ENCODE assay signal across 7 mouse cellular contexts in the genomic region with DNA sequence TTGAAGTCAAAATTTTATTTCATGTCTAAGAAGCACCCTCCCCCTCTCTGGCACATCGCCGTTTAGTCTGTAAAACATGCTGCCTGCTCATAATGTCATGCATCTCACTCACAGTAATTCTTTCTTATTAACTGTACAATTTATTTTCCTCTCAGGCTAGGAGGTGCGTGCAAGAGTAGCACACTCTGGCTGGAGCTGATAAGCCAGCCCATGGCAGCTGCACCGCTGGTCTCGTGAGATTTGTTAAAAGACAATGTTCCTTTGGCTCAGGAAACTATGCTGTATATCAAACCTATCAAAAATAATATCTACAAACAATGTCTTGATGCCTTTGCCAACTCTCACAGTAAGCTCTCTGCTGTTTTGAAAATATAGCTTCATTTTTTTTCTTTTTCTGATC.
DNase-seq lines count a peak whose midpoint lies in the region; ATAC-seq and TF ChIP-seq lines count a peak whose summit lies in the region.

No protein-coding gene starts in this region.

- no peak overlapping the region for H3K4me3 ChIP-seq in forebrain, postnatal 0 days (ENCODE audit: low read depth, low read length)
- no peak overlapping the region for H3K4me3 ChIP-seq in lung, embryonic 16.5 days (ENCODE audit: low read length)
- H3K4me3 ChIP-seq in stomach, embryonic 15.5 days (replicated peaks): no peak overlapping the region
- H3K4me3 ChIP-seq in cerebellum, adult 2 months (replicated peaks; ENCODE audit: insufficient read depth, low read depth, low read length): no peak overlapping the region

- WGBS in forebrain, postnatal 0 days: 49% methylated on average over 5 of the region's 5 CpGs
- WGBS in lung, embryonic 16.5 days: 35% methylated on average over 5 of the region's 5 CpGs
- WGBS in stomach, embryonic 15.5 days: 44% methylated on average over 5 of the region's 5 CpGs
- 49% methylated on average over 5 of the region's 5 CpGs for WGBS in cerebellum, adult 2 months

- no peak overlapping the region for H3K4me2 ChIP-seq in forebrain, postnatal 0 days (ENCODE audit: low read depth)
- H3K4me2 ChIP-seq in lung, embryonic 16.5 days (ENCODE audit: low read depth, low read length): no peak overlapping the region
- H3K4me2 ChIP-seq in stomach, embryonic 15.5 days: no peak overlapping the region

- no peaks in the 10 kb centered on the region for H3K27me3 ChIP-seq in forebrain, postnatal 0 days (ENCODE audit: insufficient read depth, low read length)
- no peaks in the 10 kb centered on the region for H3K27me3 ChIP-seq in lung, embryonic 16.5 days (ENCODE audit: control insufficient read depth, insufficient read depth, low read depth, low read length)
- no peaks in the 10 kb centered on the region for H3K27me3 ChIP-seq in stomach, embryonic 15.5 days (replicated peaks)
- H3K27me3 ChIP-seq in cerebellum, adult 2 months (ENCODE audit: control insufficient read depth, insufficient read depth, low read length): no peaks in the 10 kb centered on the region

- no peak overlapping the region for H3K9ac ChIP-seq in forebrain, postnatal 0 days
- no peak overlapping the region for H3K9ac ChIP-seq in lung, embryonic 16.5 days (ENCODE audit: low read length)
- H3K9ac ChIP-seq in stomach, embryonic 15.5 days: no peak overlapping the region

- H3K36me3 ChIP-seq in forebrain, postnatal 0 days (ENCODE audit: insufficient read depth): no peaks in the 10 kb centered on the region
- H3K36me3 ChIP-seq in lung, embryonic 16.5 days (ENCODE audit: control insufficient read depth, insufficient read depth, low read length): no peaks in the 10 kb centered on the region
- no peaks in the 10 kb centered on the region for H3K36me3 ChIP-seq in stomach, embryonic 15.5 days

- TF ChIP-seq CTCF in forebrain, postnatal 0 days (IDR thresholded peaks at IDR 0.05; ENCODE audit: low read depth): no peak
- no peak for TF ChIP-seq CTCF in cerebellum, adult 2 months (IDR thresholded peaks at IDR 0.05; ENCODE audit: borderline replicate concordance, insufficient read depth, low read depth, low read length)

- no peaks in the 10 kb centered on the region for H3K9me3 ChIP-seq in forebrain, postnatal 0 days (ENCODE audit: low read length)
- H3K9me3 ChIP-seq in lung, embryonic 16.5 days (ENCODE audit: control insufficient read depth, low read length): no peaks in the 10 kb centered on the region
- H3K9me3 ChIP-seq in stomach, embryonic 15.5 days: no peaks in the 10 kb centered on the region

- peak; percentile 2 to 3 for DNase-seq in right cerebral cortex, adult 2 months (ENCODE audit: low spot score in 2 of 2)
- DNase-seq in right cerebral cortex, postnatal 14 days: no peak
- DNase-seq in forebrain, postnatal 0 days: peak; percentile 22
- DNase-seq in urinary bladder, adult 18-20 months (ENCODE audit: low spot score in 2 of 2): no peak
- no peak for DNase-seq in cerebellum, adult 2 months

- no peak for TF ChIP-seq POLR2A in cerebellum, adult 2 months (IDR thresholded peaks at IDR 0.05; ENCODE audit: borderline replicate concordance, insufficient read depth, low read length)

- no peak overlapping the region for H3K27ac ChIP-seq in forebrain, postnatal 0 days (ENCODE audit: low read depth, low read length)
- H3K27ac ChIP-seq in lung, embryonic 16.5 days (ENCODE audit: low read length): no peak overlapping the region
- H3K27ac ChIP-seq in stomach, embryonic 15.5 days: no peak overlapping the region
- H3K27ac ChIP-seq in cerebellum, adult 2 months (ENCODE audit: insufficient read depth, low read length): no peak overlapping the region

- no peak; the same call in 1 of the 2 replicates for ATAC-seq in forebrain, postnatal 0 days
- ATAC-seq in lung, embryonic 16.5 days (ENCODE audit: low read depth): 0 out of 2 replicates have a peak, but pooled peaks have one; percentile 36
- peak; percentile 86 for ATAC-seq in stomach, embryonic 15.5 days (ENCODE audit: insufficient read depth, low FRiP score, low read depth)

- H3K4me1 ChIP-seq in forebrain, postnatal 0 days (ENCODE audit: insufficient read depth): no peaks in the 10 kb centered on the region
- H3K4me1 ChIP-seq in lung, embryonic 16.5 days (replicated peaks; ENCODE audit: control insufficient read depth, insufficient read depth, low read length): no peaks in the 10 kb centered on the region
- H3K4me1 ChIP-seq in stomach, embryonic 15.5 days: no peaks in the 10 kb centered on the region
- no peaks in the 10 kb centered on the region for H3K4me1 ChIP-seq in cerebellum, adult 2 months (ENCODE audit: control insufficient read depth, insufficient read depth, low read length)

Comparison
In these comparisons a context has a peak if more than half of its experiments do, and no peak if none do; other contexts are left out.
1. DNase-seq: peak in right cerebral cortex, adult 2 months (2 of 2) and forebrain, postnatal 0 days (single experiment); none in right cerebral cortex, postnatal 14 days (single experiment), urinary bladder, adult 18-20 months (0 of 2) and cerebellum, adult 2 months (0 of 2).